Mouse (Mus musculus) heart, postnatal 0 days (tissue): ENCODE data around the gene Vwa5b2. TPM values are rescaled to one million over a fixed set of nuclear protein-coding genes. Genes with fewer than 3 reads are reported as not detected.

Experiments
- ATAC-seq: fragments of 200-750 bp; cut with Nextera tagmentation; 2 replicates; pipeline ENCODE4 v1.8.0; 2017; ENCODE audit warnings: low read depth, moderate number of reproducible peaks, moderate library complexity; ENCODE audit not compliant: insufficient read depth
- DNase-seq: peaks from one replicate; pipeline ENCODE4 v3.0.0-alpha.2; 2016; ENCODE audit warnings: low spot score
- H3K27ac ChIP-seq: fragments of 300-500 bp; sonication (generic); 2 replicates; pipeline ENCODE4 v1.5.1; 2014; ENCODE audit warnings: low read depth, mild to moderate bottlenecking
- H3K27me3 ChIP-seq: fragments of 300-500 bp; sonication (generic); 2 replicates; pipeline ENCODE4 v1.6.1; 2014; ENCODE audit warnings: low read length, mixed read lengths; ENCODE audit not compliant: control insufficient read depth, insufficient read depth
- H3K36me3 ChIP-seq: fragments of 300-500 bp; sonication (generic); replicated peaks from 2 replicates; pipeline ENCODE4 v1.6.1; 2014; ENCODE audit warnings: low read length, mixed read lengths; ENCODE audit not compliant: control insufficient read depth, insufficient read depth
- H3K4me1 ChIP-seq: fragments of 300-500 bp; sonication (generic); 2 replicates; pipeline ENCODE4 v1.6.1; 2014; ENCODE audit warnings: antibody characterized with exemption; ENCODE audit not compliant: control insufficient read depth, insufficient read depth
- H3K4me2 ChIP-seq: fragments of 300-500 bp; sonication (generic); 2 replicates; pipeline ENCODE4 v1.6.1; 2014; ENCODE audit warnings: low read depth, mild to moderate bottlenecking, low read length, moderate library complexity
- H3K4me3 ChIP-seq: fragments of 300-500 bp; sonication (generic); 2 replicates; pipeline ENCODE4 v1.5.1; 2014; ENCODE audit warnings: low read depth, low read length
- H3K9ac ChIP-seq: fragments of 300-500 bp; sonication (generic); replicated peaks from 2 replicates; pipeline ENCODE4 v1.6.1; 2014; ENCODE audit warnings: low read depth, low read length, mixed read lengths
- H3K9me3 ChIP-seq: fragments of 300-500 bp; sonication (generic); replicated peaks from 2 replicates; pipeline ENCODE4 v1.6.1; 2016; ENCODE audit warnings: low read length; ENCODE audit not compliant: control insufficient read depth
- CTCF ChIP-seq: IDR thresholded peaks from 2 replicates; pipeline ENCODE4 v1.5.1; 2016; ENCODE audit warnings: antibody characterized with exemption, control low read depth, low read depth
- EP300 ChIP-seq: IDR thresholded peaks from 2 replicates; pipeline ENCODE4 v1.6.1; 2016; ENCODE audit warnings: antibody characterized with exemption, low read depth
- WGBS: fragments of 180-500 bp; shearing (Covaris S2); extraction: QIAGEN DNeasy Blood & Tissue Kit; methylation state at CpG from one replicate; pipeline ENCODE4 v1.1.7; 2014; 5-methylcytosine and 5-hydroxymethylcytosine counted together
- polyA plus RNA-seq: library from polyadenylated mRNA; unstranded; fragments of >200 nt; fragmentation: Nextera tagmentation; extraction: Ambion mirVana; gene quantifications from 2 replicates; pipeline ENCODE4 v1.2.1, GENCODE M21; 2015
- total RNA-seq: library from RNA; depleted of rRNA; stranded (reverse); fragments of >200 nt; gene quantifications from 2 replicates; pipeline ENCODE4 v1.2.3, GENCODE M21; 2014; ENCODE audit warnings: low replicate concordance

Vwa5b2 gene
- total and polyA plus RNA-seq, 2 experiments from 2014 or later: 0.46 TPM; not detected in 1

- Histone ChIP-seq H3K4me3 (peak within 1 kb of the TSS; percentile 52), H3K9ac (no peak within 1 kb of the TSS), H3K9me3 (no peaks in the 10 kb centered on the region), H3K4me2 (peak within 1 kb of the TSS; percentile 81), H3K27ac (no peak within 1 kb of the TSS), H3K4me1 (peaks cover 3% of the 10 kb centered on the region; the same call in 1 of the 2 replicates), H3K36me3 (no peaks in the 10 kb centered on the region), H3K27me3 (peaks cover 28% of the 10 kb centered on the region)
- DNase-seq (no peak), ATAC-seq (no peak)
- TF ChIP-seq EP300 (no peak), CTCF (no peak)
- 10% methylated on average over 52 of the region's 54 CpGs for WGBS
These were observed 40.7 kb downstream of the Vwa5b2 start, which contains the start of gene Ece2 for GRCm38 (mm10) chr16:20629731-20630634. Ece2 (plus strand) TSS chr16:20629828.

GRCm38 (mm10) chr16:20637410-20637809 is 48.1 kb downstream of the Vwa5b2 start:
- Histone ChIP-seq H3K4me3 (no peak overlapping the region), H3K4me1 (no peaks in the 10 kb centered on the region), H3K27me3 (no peaks in the 10 kb centered on the region), H3K36me3 (no peaks in the 10 kb centered on the region), H3K9me3 (no peaks in the 10 kb centered on the region), H3K27ac (no peak overlapping the region), H3K4me2 (no peak overlapping the region), H3K9ac (no peak overlapping the region)
- ATAC-seq: no peak
- TF ChIP-seq CTCF (no peak), EP300 (no peak)
- no peak for DNase-seq
- WGBS: 57% methylated on average over 8 of the region's 8 CpGs

- ATAC-seq (no peak), DNase-seq (no peak)
- WGBS: 77% methylated on average over 8 of the region's 8 CpGs
- H3K27ac ChIP-seq: no peak overlapping the region
- H3K36me3 ChIP-seq: no peaks in the 10 kb centered on the region
- H3K4me3 ChIP-seq: no peak overlapping the region
- no peak overlapping the region for H3K4me2 ChIP-seq
- H3K27me3 ChIP-seq: no peaks in the 10 kb centered on the region
- no peaks in the 10 kb centered on the region for H3K9me3 ChIP-seq
- TF ChIP-seq CTCF: no peak
- TF ChIP-seq EP300: no peak
- no peaks in the 10 kb centered on the region for H3K4me1 ChIP-seq
- no peak overlapping the region for H3K9ac ChIP-seq
These were observed 49.1 kb downstream of the Vwa5b2 start for GRCm38 (mm10) chr16:20638367-20638766.

- WGBS: 3% methylated on average over 8 of the region's 8 CpGs
- Histone ChIP-seq H3K9me3 (no peaks in the 10 kb centered on the region), H3K27ac (no peak overlapping the region), H3K27me3 (no peaks in the 10 kb centered on the region), H3K36me3 (no peaks in the 10 kb centered on the region), H3K4me3 (no peak overlapping the region), H3K9ac (no peak overlapping the region), H3K4me2 (no peak overlapping the region), H3K4me1 (no peaks in the 10 kb centered on the region)
- no peak for ATAC-seq
- peak; percentile 25 for DNase-seq
- TF ChIP-seq CTCF (peak; percentile 62), EP300 (no peak)
These were observed 52.9 kb downstream of the Vwa5b2 start for GRCm38 (mm10) chr16:20642161-20642560.

- DNase-seq (no peak), ATAC-seq (no peak)
- Histone ChIP-seq H3K27ac (no peak overlapping the region), H3K36me3 (no peaks in the 10 kb centered on the region), H3K4me1 (no peaks in the 10 kb centered on the region), H3K27me3 (no peaks in the 10 kb centered on the region), H3K9ac (no peak overlapping the region), H3K4me3 (no peak overlapping the region), H3K9me3 (no peaks in the 10 kb centered on the region), H3K4me2 (no peak overlapping the region)
- no peak for TF ChIP-seq EP300
- TF ChIP-seq CTCF: no peak
- WGBS: 79% methylated on average over 7 of the region's 7 CpGs
These were observed 54.6 kb downstream of the Vwa5b2 start for GRCm38 (mm10) chr16:20643911-20644310.
